Mouse (Mus musculus): ENCODE data around the gene Necab3. TPM values are rescaled to one million over a fixed set of nuclear protein-coding genes. Genes with fewer than 3 reads are reported as not detected.

The Necab3 gene
- polyA plus RNA-seq (2017; shearing (Covaris generic)): 0.65 TPM

DNA sequence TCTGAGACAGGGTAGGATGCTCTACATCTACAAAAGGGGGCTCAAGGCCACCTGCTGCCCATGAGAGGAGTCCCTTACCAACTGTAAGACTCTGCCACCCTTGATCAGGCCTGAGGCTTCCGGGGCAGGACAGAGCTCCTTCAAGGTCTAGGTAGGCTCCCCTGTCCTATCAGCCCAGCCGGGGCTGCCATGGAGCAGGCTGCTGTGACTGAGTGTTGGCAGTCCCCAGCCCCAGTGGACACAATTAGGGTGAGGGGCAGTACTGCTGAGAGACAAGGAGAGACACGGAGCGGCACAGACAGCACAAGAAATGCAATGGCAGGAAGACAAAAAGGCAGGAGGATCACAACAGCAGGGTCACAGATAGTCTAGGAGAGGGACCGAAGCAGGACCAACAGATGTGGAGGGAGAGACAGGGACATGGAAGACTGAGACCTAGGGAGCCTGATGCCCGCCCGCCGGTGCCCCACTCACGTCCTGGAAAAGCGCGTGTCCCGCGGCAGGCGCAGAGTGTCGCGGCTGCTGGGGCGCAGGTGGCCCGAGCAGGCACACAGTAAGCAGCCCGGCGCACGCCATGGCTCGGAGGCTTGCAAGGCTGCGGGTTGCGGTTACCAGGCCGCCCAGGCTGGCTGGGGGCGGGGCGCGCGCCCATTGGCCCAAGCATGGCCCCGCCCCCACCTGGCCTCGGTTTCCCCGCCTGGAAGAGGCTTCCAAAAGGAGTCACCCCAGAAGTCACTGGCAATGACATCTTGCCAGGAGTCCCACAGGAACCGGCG lies at the start of gene Necab3:
Necab3 (minus strand) TSS at position 627 of the 776 bp plus-strand sequence.

DNA sequence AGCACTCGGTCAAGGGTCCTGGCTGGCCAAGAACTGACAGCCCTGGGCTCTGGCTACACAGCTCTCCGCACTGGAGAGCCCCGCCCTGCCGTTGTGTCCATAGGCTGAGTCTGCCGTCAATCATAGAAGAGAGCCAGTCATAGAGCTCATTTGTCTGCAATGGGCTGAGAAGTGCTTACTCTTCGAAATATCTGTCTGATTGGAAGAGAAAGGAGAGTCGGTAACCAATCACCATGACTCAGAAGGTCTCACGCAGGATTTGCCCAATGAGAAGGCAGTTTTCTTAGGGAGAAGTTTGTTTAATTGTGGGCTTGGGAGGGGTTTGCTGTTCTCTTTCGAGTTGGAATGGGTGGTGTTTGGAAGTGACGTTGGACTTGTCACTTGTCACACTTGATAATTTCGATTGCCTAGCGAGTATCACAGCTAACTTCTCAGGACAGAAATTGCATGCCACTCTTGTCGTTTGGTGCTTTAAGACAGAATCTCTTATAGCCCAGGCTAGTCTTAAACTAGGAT lies 45.0 kb upstream of the Necab3 start, which contains the start of gene Pxmp4:
Pxmp4 (minus strand) TSS at position 71 of the 516 bp plus-strand sequence.

DNA sequence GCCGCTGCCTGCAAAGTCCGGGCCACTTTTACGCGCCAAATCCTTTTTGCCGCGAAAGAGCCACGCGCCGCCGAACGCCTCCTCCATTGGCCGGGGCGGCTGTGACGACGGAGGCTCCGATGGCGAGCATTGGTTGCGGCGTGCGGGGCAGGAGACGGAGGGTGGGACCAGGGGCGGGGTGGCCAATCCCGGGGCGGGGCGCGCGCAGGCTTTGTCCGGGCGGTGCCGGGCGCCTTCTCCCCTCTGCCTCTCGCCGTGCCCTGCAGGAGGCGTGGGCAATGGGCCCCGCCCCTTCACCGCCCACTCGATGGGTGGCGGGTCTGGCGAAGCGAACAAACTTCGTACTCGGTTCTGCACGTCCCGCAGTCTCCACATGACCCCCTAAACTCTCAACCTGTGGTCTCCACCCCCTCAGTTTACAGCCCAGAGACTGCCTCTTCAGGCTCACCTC lies 11.2 kb upstream of the Necab3 start, which contains the start of gene E2f1:
E2f1 (minus strand) TSS at position 57 of the 451 bp plus-strand sequence.

DNA sequence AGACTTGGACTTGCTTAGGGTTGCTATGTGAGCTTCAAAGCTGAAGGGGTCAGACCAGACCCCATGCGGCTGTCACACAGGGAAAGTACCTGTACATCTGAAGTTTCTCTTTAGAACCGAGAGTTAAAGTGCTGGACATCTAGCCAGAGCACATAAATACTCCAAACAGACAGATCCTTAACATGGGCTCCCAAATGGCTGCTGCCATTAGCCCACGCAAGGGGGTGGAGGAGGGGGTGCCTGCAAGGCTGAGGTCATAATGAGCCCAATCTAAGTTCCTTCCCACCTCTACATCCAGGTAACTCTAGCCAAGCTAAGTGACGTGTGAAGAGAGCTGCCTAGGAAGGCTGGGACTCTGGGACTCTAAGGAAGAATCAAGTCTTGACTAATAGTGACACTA lies 7.2 kb downstream of the Necab3 start, which contains the start of gene Actl10:
Actl10 (plus strand) TSS at position 301 of the 400 bp plus-strand sequence.

GRCm38 (mm10) chr2:154546711-154547110 lies 12.0 kb downstream of the Necab3 start, which contains the start of gene 1700003F12Rik:
Gene 1700003F12Rik (plus strand): TSS chr2:154547085.

Other genes starting within 250 kb of the Necab3 start
- 14.9 TPM for gene Cdk5rap1, start 185.9 kb downstream of the Necab3 start, polyA plus RNA-seq (2017; shearing (Covaris generic))
- gene Snta1, start 150.8 kb downstream of the Necab3 start, polyA plus RNA-seq (2017; shearing (Covaris generic)): not detected
- gene Cbfa2t2, start 122.4 kb downstream of the Necab3 start, polyA plus RNA-seq (2017; shearing (Covaris generic)): 34.7 TPM
- gene 1700003F12Rik, start 11.8 kb downstream of the Necab3 start, polyA plus RNA-seq (2017; shearing (Covaris generic)): not detected
- gene Actl10, start 7.1 kb downstream of the Necab3 start, polyA plus RNA-seq (2017; shearing (Covaris generic)): not detected
- gene E2f1, start 11.0 kb upstream of the Necab3 start, polyA plus RNA-seq (2017; shearing (Covaris generic)): 3.2 TPM
- gene Pxmp4, start 44.8 kb upstream of the Necab3 start, polyA plus RNA-seq (2017; shearing (Covaris generic)): 17.0 TPM
- 0.91 TPM for gene Zfp341, start 54.4 kb upstream of the Necab3 start, polyA plus RNA-seq (2017; shearing (Covaris generic))
- not detected for gene 4930519P11Rik, start 54.5 kb upstream of the Necab3 start, polyA plus RNA-seq (2017; shearing (Covaris generic))
- 24.5 TPM for gene Chmp4b, start 92.8 kb upstream of the Necab3 start, polyA plus RNA-seq (2017; shearing (Covaris generic))
- not detected for gene Gm14214, start 211.1 kb upstream of the Necab3 start, polyA plus RNA-seq (2017; shearing (Covaris generic))
- gene Raly, start 232.2 kb upstream of the Necab3 start, polyA plus RNA-seq (2017; shearing (Covaris generic)): 170 TPM
- not detected for gene a, start 232.5 kb upstream of the Necab3 start, polyA plus RNA-seq (2017; shearing (Covaris generic))